Mouse (Mus musculus) liver, embryonic 15.5 days (tissue): Measurements from ENCODE around the gene Phactr1. TPM values are rescaled to one million over a fixed set of nuclear protein-coding genes. Genes with fewer than 3 reads are reported as not detected.

Experiments used
- ATAC-seq: fragments of 200-750 bp; cut with Nextera tagmentation; 2 replicates; pipeline ENCODE4 v1.8.0; 2017; ENCODE audit warnings: moderate number of reproducible peaks, mild to moderate bottlenecking, moderate library complexity; ENCODE audit not compliant: insufficient read depth
- H3K27ac ChIP-seq: fragments of 300-500 bp; sonication (generic); replicated peaks from 2 replicates; pipeline ENCODE4 v1.5.1; 2015; ENCODE audit warnings: mild to moderate bottlenecking, inconsistent platforms
- H3K27me3 ChIP-seq: fragments of 300-500 bp; sonication (generic); 2 replicates; pipeline ENCODE4 v1.6.1; 2015; ENCODE audit warnings: mild to moderate bottlenecking, inconsistent platforms
- H3K36me3 ChIP-seq: fragments of 300-500 bp; sonication (generic); replicated peaks from 2 replicates; pipeline ENCODE4 v1.6.1; 2015; ENCODE audit warnings: moderate library complexity, mild to moderate bottlenecking, inconsistent platforms
- H3K4me1 ChIP-seq: fragments of 300-500 bp; sonication (generic); replicated peaks from 2 replicates; pipeline ENCODE4 v1.6.1; 2015; ENCODE audit warnings: inconsistent platforms
- H3K4me2 ChIP-seq: fragments of 300-500 bp; sonication (generic); 2 replicates; pipeline ENCODE4 v1.6.1; 2015; ENCODE audit warnings: moderate library complexity, mild to moderate bottlenecking, inconsistent platforms
- H3K4me3 ChIP-seq: fragments of 300-500 bp; sonication (generic); replicated peaks from 2 replicates; pipeline ENCODE4 v1.5.1; 2015; ENCODE audit warnings: mild to moderate bottlenecking, inconsistent platforms
- H3K9ac ChIP-seq: fragments of 300-500 bp; sonication (generic); 2 replicates; pipeline ENCODE4 v1.6.1; 2015; ENCODE audit warnings: moderate library complexity, mild to moderate bottlenecking, inconsistent platforms
- H3K9me3 ChIP-seq: fragments of 300-500 bp; sonication (generic); replicated peaks from 2 replicates; pipeline ENCODE4 v1.6.1; 2016; ENCODE audit warnings: inconsistent platforms
- WGBS: fragments of 180-500 bp; shearing (Covaris S2); methylation state at CpG from one replicate; pipeline ENCODE4 v1.1.7; 2015; ENCODE audit warnings: mixed read lengths; ENCODE audit not compliant: insufficient replicate concordance; 5-methylcytosine and 5-hydroxymethylcytosine counted together
- polyA plus RNA-seq: library from polyadenylated mRNA; unstranded; fragments of >200 nt; fragmentation: Nextera tagmentation; extraction: Ambion mirVana; gene quantifications from 2 replicates; pipeline ENCODE4 v1.2.1, GENCODE M21; 2015

Gene Phactr1
- polyA plus RNA-seq, 1 experiment from 2014 or later: 0.82 TPM

- Histone ChIP-seq H3K4me3 (no peak overlapping the region), H3K4me1 (no peaks in the 10 kb centered on the region), H3K4me2 (no peak overlapping the region), H3K27me3 (no peaks in the 10 kb centered on the region), H3K9ac (no peak overlapping the region), H3K27ac (no peak overlapping the region), H3K9me3 (no peaks in the 10 kb centered on the region), H3K36me3 (no peaks in the 10 kb centered on the region)
- 46% methylated on average over 5 of the region's 5 CpGs for WGBS
- no peak for ATAC-seq
These were observed 273.7 kb downstream of the Phactr1 start for GRCm38 (mm10) chr13:42954116-42954515.

GRCm38 (mm10) chr13:42956327-42956726 is 275.9 kb downstream of the Phactr1 start:
- Histone ChIP-seq H3K4me2 (no peak overlapping the region), H3K36me3 (no peaks in the 10 kb centered on the region), H3K9ac (no peak overlapping the region), H3K9me3 (no peaks in the 10 kb centered on the region), H3K4me1 (no peaks in the 10 kb centered on the region), H3K4me3 (no peak overlapping the region), H3K27me3 (no peaks in the 10 kb centered on the region), H3K27ac (no peak overlapping the region)
- 74% methylated on average over 10 of the region's 10 CpGs for WGBS
- no peak for ATAC-seq

GRCm38 (mm10) chr13:42957856-42958255 is 277.4 kb downstream of the Phactr1 start:
- no peaks in the 10 kb centered on the region for H3K36me3 ChIP-seq
- H3K27ac ChIP-seq: no peak overlapping the region
- H3K9ac ChIP-seq: no peak overlapping the region
- H3K27me3 ChIP-seq: no peaks in the 10 kb centered on the region
- H3K4me3 ChIP-seq: no peak overlapping the region
- H3K4me1 ChIP-seq: no peaks in the 10 kb centered on the region
- WGBS: 50% methylated on average over 7 of the region's 7 CpGs
- H3K4me2 ChIP-seq: no peak overlapping the region
- no peak for ATAC-seq
- no peaks in the 10 kb centered on the region for H3K9me3 ChIP-seq

- WGBS: 70% methylated on average over 2 of the region's 2 CpGs
- H3K9me3 ChIP-seq: no peaks in the 10 kb centered on the region
- no peak for ATAC-seq
These were observed 278.4 kb downstream of the Phactr1 start for GRCm38 (mm10) chr13:42958867-42959266.

GRCm38 (mm10) chr13:42961561-42961960 is 281.1 kb downstream of the Phactr1 start:
- H3K27ac ChIP-seq: no peak overlapping the region
- H3K4me3 ChIP-seq: no peak overlapping the region
- H3K9ac ChIP-seq: no peak overlapping the region
- H3K36me3 ChIP-seq: no peaks in the 10 kb centered on the region
- 63% methylated on average over 4 of the region's 4 CpGs for WGBS
- no peaks in the 10 kb centered on the region for H3K9me3 ChIP-seq
- no peak for ATAC-seq
- no peaks in the 10 kb centered on the region for H3K27me3 ChIP-seq
- no peaks in the 10 kb centered on the region for H3K4me1 ChIP-seq
- no peak overlapping the region for H3K4me2 ChIP-seq

More at GRCm38 (mm10) chr13:42958867-42959266, 278.4 kb downstream of the Phactr1 start:
- Histone ChIP-seq H3K9ac (no peak overlapping the region), H3K27ac (no peak overlapping the region), H3K4me3 (no peak overlapping the region), H3K27me3 (no peaks in the 10 kb centered on the region), H3K4me2 (no peak overlapping the region), H3K4me1 (no peaks in the 10 kb centered on the region), H3K36me3 (no peaks in the 10 kb centered on the region)

GRCm38 (mm10) chr13:42968537-42968936 is 288.1 kb downstream of the Phactr1 start:
- H3K27me3 ChIP-seq: no peaks in the 10 kb centered on the region
- 42% methylated on average over 4 of the region's 4 CpGs for WGBS
- no peaks in the 10 kb centered on the region for H3K4me1 ChIP-seq
- no peaks in the 10 kb centered on the region for H3K9me3 ChIP-seq
- H3K4me2 ChIP-seq: no peak overlapping the region
- no peak overlapping the region for H3K4me3 ChIP-seq
- no peak for ATAC-seq
- H3K9ac ChIP-seq: no peak overlapping the region
- no peaks in the 10 kb centered on the region for H3K36me3 ChIP-seq
- no peak overlapping the region for H3K27ac ChIP-seq

- no peaks in the 10 kb centered on the region for H3K36me3 ChIP-seq
- no peak for ATAC-seq
- H3K4me2 ChIP-seq: no peak overlapping the region
- H3K9ac ChIP-seq: no peak overlapping the region
- no peak overlapping the region for H3K27ac ChIP-seq
- H3K4me3 ChIP-seq: no peak overlapping the region
- WGBS: 62% methylated on average over 3 of the region's 3 CpGs
- no peaks in the 10 kb centered on the region for H3K27me3 ChIP-seq
- H3K9me3 ChIP-seq: no peaks in the 10 kb centered on the region
- no peaks in the 10 kb centered on the region for H3K4me1 ChIP-seq
These were observed 293.1 kb downstream of the Phactr1 start for GRCm38 (mm10) chr13:42973561-42973960.

GRCm38 (mm10) chr13:42973961-42974360 is 293.5 kb downstream of the Phactr1 start:
- no peaks in the 10 kb centered on the region for H3K9me3 ChIP-seq
- no peak for ATAC-seq
- no peaks in the 10 kb centered on the region for H3K4me1 ChIP-seq
- H3K36me3 ChIP-seq: no peaks in the 10 kb centered on the region
- no peaks in the 10 kb centered on the region for H3K27me3 ChIP-seq
- H3K27ac ChIP-seq: no peak overlapping the region
- H3K9ac ChIP-seq: no peak overlapping the region
- no peak overlapping the region for H3K4me2 ChIP-seq
- 55% methylated on average over 2 of the region's 2 CpGs for WGBS
- H3K4me3 ChIP-seq: no peak overlapping the region

GRCm38 (mm10) chr13:42974506-42974905 is 294.1 kb downstream of the Phactr1 start:
- no peak overlapping the region for H3K4me2 ChIP-seq
- H3K9ac ChIP-seq: no peak overlapping the region
- no peak overlapping the region for H3K27ac ChIP-seq
- H3K4me1 ChIP-seq: no peaks in the 10 kb centered on the region
- ATAC-seq: no peak
- no peaks in the 10 kb centered on the region for H3K27me3 ChIP-seq
- H3K36me3 ChIP-seq: no peaks in the 10 kb centered on the region
- WGBS: 49% methylated on average over 2 of the region's 2 CpGs
- H3K9me3 ChIP-seq: no peaks in the 10 kb centered on the region
- no peak overlapping the region for H3K4me3 ChIP-seq

- no peak for ATAC-seq
- H3K36me3 ChIP-seq: no peaks in the 10 kb centered on the region
- H3K4me3 ChIP-seq: no peak overlapping the region
- no peaks in the 10 kb centered on the region for H3K27me3 ChIP-seq
- H3K9ac ChIP-seq: no peak overlapping the region
- H3K9me3 ChIP-seq: no peaks in the 10 kb centered on the region
- no peak overlapping the region for H3K27ac ChIP-seq
- no peaks in the 10 kb centered on the region for H3K4me1 ChIP-seq
- no peak overlapping the region for H3K4me2 ChIP-seq
- 39% methylated on average over 3 of the region's 3 CpGs for WGBS
These were observed 295.7 kb downstream of the Phactr1 start for GRCm38 (mm10) chr13:42976144-42976543.

- Histone ChIP-seq H3K36me3 (no peaks in the 10 kb centered on the region), H3K4me2 (no peak overlapping the region), H3K27me3 (no peaks in the 10 kb centered on the region), H3K4me1 (no peaks in the 10 kb centered on the region), H3K4me3 (no peak overlapping the region), H3K9ac (no peak overlapping the region), H3K27ac (no peak overlapping the region), H3K9me3 (no peaks in the 10 kb centered on the region)
- no peak for ATAC-seq
- WGBS: 75% methylated on average over 5 of the region's 5 CpGs
These were observed 296.5 kb downstream of the Phactr1 start for GRCm38 (mm10) chr13:42976967-42977366.

GRCm38 (mm10) chr13:42980581-42980980 is 300.2 kb downstream of the Phactr1 start:
- no peaks in the 10 kb centered on the region for H3K9me3 ChIP-seq
- no peak overlapping the region for H3K27ac ChIP-seq
- H3K27me3 ChIP-seq: no peaks in the 10 kb centered on the region
- no peak overlapping the region for H3K4me2 ChIP-seq
- no peak overlapping the region for H3K4me3 ChIP-seq
- WGBS: 60% methylated on average over 4 of the region's 4 CpGs
- no peak overlapping the region for H3K9ac ChIP-seq
- no peaks in the 10 kb centered on the region for H3K36me3 ChIP-seq
- ATAC-seq: no peak
- H3K4me1 ChIP-seq: no peaks in the 10 kb centered on the region
